In genomic region chr4:151449981-151450380, GRCm38 (mm10) we compare ENCODE assay signal across 15 mouse cellular contexts.
DNase-seq lines count a peak whose midpoint lies in the region; ATAC-seq and TF ChIP-seq lines count a peak whose summit lies in the region.
"Had no signal": no experiment of that assay in that cellular context is flagged by ENCODE, and none has a peak within 500 bp of the region (broad histone marks: within the 10 kb centered on the region; RNA-seq: fewer than 3 reads in every experiment).

No protein-coding gene starts in this region.

- ATAC-seq in hindbrain, embryonic 15.5 days (ENCODE audit: low FRiP score, low read depth): 0 out of 2 replicates have a peak, but pooled peaks have one; percentile 20
- no peak for ATAC-seq in midbrain, postnatal 0 days (ENCODE audit: low FRiP score)

- no peaks in the 10 kb centered on the region for H3K27me3 ChIP-seq in hindbrain, embryonic 15.5 days
- H3K27me3 ChIP-seq in midbrain, postnatal 0 days (ENCODE audit: insufficient read depth, low read length): no peaks in the 10 kb centered on the region
- H3K27me3 ChIP-seq: lung, embryonic 15.5 days had no signal

- 10% methylated on average over 8 of the region's 8 CpGs for WGBS in hindbrain, embryonic 15.5 days
- 17% methylated on average over 8 of the region's 8 CpGs for WGBS in midbrain, postnatal 0 days

- H3K27ac ChIP-seq in hindbrain, embryonic 15.5 days (replicated peaks): peak overlapping the region; percentile 41; the same call in 1 of the 2 replicates
- no peak overlapping the region; the same call in 1 of the 2 replicates for H3K27ac ChIP-seq in midbrain, postnatal 0 days (ENCODE audit: low read depth, low read length)
- H3K27ac ChIP-seq: lung, embryonic 15.5 days had no signal

- no peak for TF ChIP-seq CTCF in midbrain, postnatal 0 days (IDR thresholded peaks at IDR 0.05)

- DNase-seq in embryo, embryonic 10.5 days (ENCODE audit: low spot score): peak; percentile 25
- DNase-seq in embryo, embryonic 10 days (ENCODE audit: low spot score): no peak
- peak; percentile 35 for DNase-seq in brain, adult 2 months (ENCODE audit: low read depth, low spot score)
- peak; percentile 73 for DNase-seq in midbrain, postnatal 0 days (ENCODE audit: low spot score)
- no peak for DNase-seq in kidney, postnatal 25 days
- no peak for DNase-seq in spleen, postnatal 14 days (ENCODE audit: low spot score in 2 of 2)
- no peak for DNase-seq in gastrocnemius, postnatal 36 days
- DNase-seq: adrenal gland, adult 2 months; heart, adult 18-20 months; kidney, adult 2 months; right cerebral cortex, adult 18-20 months; thymus, adult 2 months had no signal

- no peak overlapping the region for H3K4me2 ChIP-seq in hindbrain, embryonic 15.5 days
- H3K4me2 ChIP-seq in midbrain, postnatal 0 days (ENCODE audit: low read depth, low read length, poor library complexity, severe bottlenecking): no peak overlapping the region
- H3K4me2 ChIP-seq: lung, embryonic 15.5 days had no signal

- peaks cover 64% of the 10 kb centered on the region for H3K4me1 ChIP-seq in hindbrain, embryonic 15.5 days (replicated peaks)
- peaks cover 10% of the 10 kb centered on the region; the same call in 1 of the 2 replicates for H3K4me1 ChIP-seq in midbrain, postnatal 0 days (ENCODE audit: insufficient read depth, low read length)
- H3K4me1 ChIP-seq: lung, embryonic 15.5 days had no signal

- no peak overlapping the region for H3K4me3 ChIP-seq in hindbrain, embryonic 15.5 days
- H3K4me3 ChIP-seq in midbrain, postnatal 0 days (ENCODE audit: low read depth, low read length): no peak overlapping the region
- H3K4me3 ChIP-seq: lung, embryonic 15.5 days had no signal

- intact Hi-C loops in gastrocnemius, postnatal 36 days (cut with DNase I): no loop called here

- no peak overlapping the region for H3K9ac ChIP-seq in hindbrain, embryonic 15.5 days
- no peak overlapping the region for H3K9ac ChIP-seq in midbrain, postnatal 0 days (replicated peaks; ENCODE audit: low read length, poor library complexity, severe bottlenecking)
- H3K9ac ChIP-seq: lung, embryonic 15.5 days had no signal

- no peaks in the 10 kb centered on the region for H3K9me3 ChIP-seq in hindbrain, embryonic 15.5 days
- no peaks in the 10 kb centered on the region for H3K9me3 ChIP-seq in midbrain, postnatal 0 days (ENCODE audit: low read length)
- H3K9me3 ChIP-seq: lung, embryonic 15.5 days had no signal

- H3K36me3 ChIP-seq in hindbrain, embryonic 15.5 days: no peaks in the 10 kb centered on the region
- H3K36me3 ChIP-seq in midbrain, postnatal 0 days (ENCODE audit: insufficient read depth, low read length): no peaks in the 10 kb centered on the region
- H3K36me3 ChIP-seq: G1E; lung, embryonic 15.5 days had no signal

Comparison
In these comparisons a context has a peak if more than half of its experiments do, and no peak if none do; other contexts are left out.
1. DNase-seq: peak in embryo, embryonic 10.5 days (single experiment), brain, adult 2 months (single experiment) and midbrain, postnatal 0 days (single experiment); none in embryo, embryonic 10 days (single experiment), kidney, postnatal 25 days (0 of 2), spleen, postnatal 14 days (0 of 2) and gastrocnemius, postnatal 36 days (0 of 2).